35 mouse cellular contexts compared by ENCODE assay signal in genomic region chr2:14639266-14639665, GRCm38 (mm10).
"Had no signal": no experiment of that assay in that cellular context is flagged by ENCODE, and none has a peak within 500 bp of the region (broad histone marks: within the 10 kb centered on the region; RNA-seq: fewer than 3 reads in every experiment).

No protein-coding gene starts in this region.

- H3K27me3 ChIP-seq: heart, embryonic 12.5 days; heart, embryonic 13.5 days; heart, embryonic 15.5 days; hindbrain, embryonic 12.5 days; hindbrain, embryonic 13.5 days; hindbrain, embryonic 15.5 days; intestine, embryonic 15.5 days; kidney, embryonic 15.5 days had no signal

- H3K4me3 ChIP-seq: heart, embryonic 12.5 days; heart, embryonic 13.5 days; heart, embryonic 15.5 days; hindbrain, embryonic 10.5 days; hindbrain, embryonic 12.5 days; hindbrain, embryonic 13.5 days; hindbrain, embryonic 15.5 days; intestine, embryonic 15.5 days; kidney, embryonic 15.5 days; layer of hippocampus, adult 2 months; left cerebral cortex, adult 2 months had no signal

- H3K36me3 ChIP-seq: heart, embryonic 12.5 days; heart, embryonic 13.5 days; heart, embryonic 15.5 days; hindbrain, embryonic 10.5 days; hindbrain, embryonic 12.5 days; hindbrain, embryonic 13.5 days; hindbrain, embryonic 15.5 days; intestine, embryonic 15.5 days; kidney, embryonic 15.5 days had no signal

- H3K9me3 ChIP-seq: heart, embryonic 12.5 days; heart, embryonic 13.5 days; heart, embryonic 15.5 days; hindbrain, embryonic 10.5 days; hindbrain, embryonic 12.5 days; hindbrain, embryonic 13.5 days; hindbrain, embryonic 15.5 days; intestine, embryonic 15.5 days; kidney, embryonic 15.5 days had no signal

- H3K4me2 ChIP-seq: heart, embryonic 11.5 days; heart, embryonic 12.5 days; heart, embryonic 13.5 days; heart, embryonic 15.5 days; hindbrain, embryonic 12.5 days; hindbrain, embryonic 13.5 days; hindbrain, embryonic 14.5 days; hindbrain, embryonic 15.5 days; intestine, embryonic 15.5 days; kidney, embryonic 15.5 days had no signal

- ATAC-seq: hindbrain, embryonic 16.5 days; hindbrain, postnatal 0 days; inflammation-experienced regulatory T-cells, adult 6 months; intestine, embryonic 15.5 days; intestine, embryonic 16.5 days; intestine, postnatal 0 days had no signal

- H3K27ac ChIP-seq: heart, embryonic 15.5 days; hindbrain, embryonic 10.5 days; hindbrain, embryonic 12.5 days; hindbrain, embryonic 13.5 days; hindbrain, embryonic 14.5 days; hindbrain, embryonic 15.5 days; hindbrain, postnatal 0 days; intestine, embryonic 15.5 days; kidney, embryonic 15.5 days; kidney, postnatal 0 days; layer of hippocampus, adult 2 months; left cerebral cortex, adult 2 months had no signal

- DNase-seq: heart, postnatal 10 days; heart, postnatal 14 days; heart, postnatal 36 days; heart, postnatal 4 days; kidney, adult 11 months; kidney, adult 18-20 months; kidney, adult 2 months; kidney, adult 8-10 months; kidney, adult 9 months; kidney, postnatal 10 days; kidney, postnatal 14 days; kidney, postnatal 25 days; kidney, postnatal 36 days; kidney, postnatal 4 days; layer of hippocampus, adult 9-11 months; layer of hippocampus, postnatal 36 days had no signal

- H3K4me1 ChIP-seq: hindbrain, embryonic 10.5 days; hindbrain, embryonic 12.5 days; intestine, embryonic 15.5 days had no signal

- H3K9ac ChIP-seq: heart, embryonic 12.5 days; heart, embryonic 13.5 days; heart, embryonic 15.5 days; hindbrain, embryonic 12.5 days; hindbrain, embryonic 13.5 days; hindbrain, embryonic 14.5 days; hindbrain, embryonic 15.5 days; intestine, embryonic 15.5 days; kidney, embryonic 15.5 days had no signal
